Mouse (Mus musculus) left cerebral cortex, postnatal 10 days (tissue): ENCODE measurements around the gene Magi2. TPM values are rescaled to one million over a fixed set of nuclear protein-coding genes. Genes with fewer than 3 reads are reported as not detected.
"Not testable (repeated sequence)": the region's sequence is repeated elsewhere in the genome, so short reads cannot be mapped to it uniquely, and the experiment has no call there.

ENCODE experiments used
- DNase-seq, 2 experiments: peaks; one replicate each; pipeline ENCODE4 v3.0.0; 2021 to 2022; ENCODE audit warnings: low spot score in 2 of 2, mixed read lengths in 1 of 2; ENCODE audit errors: extremely low spot score in 1 of 2
- intact Hi-C: fragments of 180-260 bp; cut with DNase I; formaldehyde crosslinking; loops from one replicate; pipeline ENCODE4 v1.15.1; 2025
- total RNA-seq, 2 experiments: library from RNA; stranded (reverse); gene quantifications; 2 replicates each; pipeline ENCODE4 v1.2.3; 2021

Gene Magi2
- total RNA-seq, 2 experiments from 2014 or later = 89.5 to 96.4 TPM

DNA sequence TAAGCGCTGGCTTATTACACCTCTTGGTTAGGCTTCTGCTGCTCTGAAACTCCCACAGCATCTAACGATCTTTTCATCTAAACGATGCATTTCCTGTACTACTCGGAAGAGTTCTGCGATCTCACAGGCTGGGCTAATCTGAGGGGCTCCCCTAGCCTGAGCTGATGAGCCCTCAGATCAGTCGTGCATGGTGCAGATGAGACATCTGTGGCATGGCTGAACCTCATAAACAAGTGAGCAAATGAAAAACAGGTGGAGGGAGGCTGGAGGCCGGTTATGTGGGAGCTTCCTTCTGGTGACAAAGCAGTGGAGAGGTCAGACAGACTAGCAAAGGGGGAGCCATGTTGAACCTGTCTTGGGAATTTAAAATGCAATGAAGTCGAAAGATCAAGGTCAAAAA is 1270.1 kb downstream of the Magi2 start:
- intact Hi-C loops = no loop called here
- no peak for DNase-seq

DNA sequence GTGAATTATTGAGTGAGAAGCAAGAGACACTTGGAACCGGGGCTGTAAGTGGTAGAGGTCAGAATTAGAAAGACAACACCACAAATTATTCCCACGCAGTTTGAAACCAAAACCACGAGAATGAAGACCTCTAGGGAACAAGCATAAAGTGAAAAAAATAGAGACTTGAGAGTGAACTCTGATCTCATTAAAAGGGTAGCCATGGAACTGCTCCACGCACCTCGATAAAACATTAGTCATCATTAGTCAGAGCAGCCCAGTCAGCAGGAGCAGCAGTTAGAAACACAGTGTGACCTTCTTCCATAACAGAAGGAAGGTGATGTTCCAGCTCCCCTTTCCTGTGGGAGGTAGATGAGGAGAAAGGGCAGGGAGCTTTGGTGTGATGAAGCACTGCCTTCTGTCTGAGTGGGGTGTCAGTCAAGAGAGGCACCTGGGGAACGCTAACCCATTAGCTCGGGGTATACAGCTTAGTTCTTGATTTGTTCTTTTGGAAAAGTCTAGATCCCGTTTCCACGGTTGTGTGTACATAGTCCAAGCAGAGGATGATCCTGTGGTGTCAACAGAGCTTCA is 1272.3 kb downstream of the Magi2 start:
- intact Hi-C loops = no loop called here

DNA sequence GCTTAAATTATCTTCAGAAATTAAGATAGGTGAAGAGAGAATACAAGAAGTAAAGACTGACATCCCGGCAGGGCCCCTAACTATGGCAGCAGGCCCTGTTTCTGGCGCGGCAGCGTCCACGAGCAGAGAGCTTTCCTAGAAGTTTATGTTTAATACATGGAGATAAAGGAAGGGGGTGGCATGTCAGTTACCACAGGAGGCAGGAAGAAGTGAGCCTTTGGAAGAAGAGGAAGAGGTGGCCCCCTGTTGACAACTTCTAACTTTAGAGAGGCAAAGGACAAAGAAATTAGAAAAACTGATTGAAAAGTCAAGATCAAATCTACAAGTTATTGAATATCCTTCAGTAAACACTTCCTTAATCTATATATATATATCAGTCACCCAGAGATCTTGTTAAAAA is 1281.8 kb downstream of the Magi2 start:
- no peak for DNase-seq
- intact Hi-C loops = no loop called here

More for the DNA sequence above, 1272.3 kb downstream of the Magi2 start:
- DNase-seq = no peak

DNA sequence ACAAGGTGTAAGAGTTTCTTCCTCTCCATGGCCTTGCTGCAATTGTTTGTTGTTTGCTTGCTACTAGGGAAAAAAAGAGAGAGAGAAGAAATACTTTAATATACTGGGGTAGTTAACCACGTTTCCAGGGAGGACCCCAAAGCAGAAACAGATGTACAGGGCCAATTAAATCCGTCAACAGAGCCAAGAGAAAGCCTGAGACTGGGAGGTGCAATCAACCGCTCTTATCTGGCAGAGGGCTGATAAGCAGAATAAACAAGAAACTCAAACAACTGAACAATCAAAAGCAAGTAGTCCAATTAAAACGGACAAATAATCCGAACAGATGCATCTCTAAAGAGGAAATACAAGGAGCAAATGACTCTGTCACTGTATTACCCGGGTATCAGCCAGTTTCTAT is 1282.8 kb downstream of the Magi2 start:
- DNase-seq = no peak
- intact Hi-C loops = no loop called here

DNA sequence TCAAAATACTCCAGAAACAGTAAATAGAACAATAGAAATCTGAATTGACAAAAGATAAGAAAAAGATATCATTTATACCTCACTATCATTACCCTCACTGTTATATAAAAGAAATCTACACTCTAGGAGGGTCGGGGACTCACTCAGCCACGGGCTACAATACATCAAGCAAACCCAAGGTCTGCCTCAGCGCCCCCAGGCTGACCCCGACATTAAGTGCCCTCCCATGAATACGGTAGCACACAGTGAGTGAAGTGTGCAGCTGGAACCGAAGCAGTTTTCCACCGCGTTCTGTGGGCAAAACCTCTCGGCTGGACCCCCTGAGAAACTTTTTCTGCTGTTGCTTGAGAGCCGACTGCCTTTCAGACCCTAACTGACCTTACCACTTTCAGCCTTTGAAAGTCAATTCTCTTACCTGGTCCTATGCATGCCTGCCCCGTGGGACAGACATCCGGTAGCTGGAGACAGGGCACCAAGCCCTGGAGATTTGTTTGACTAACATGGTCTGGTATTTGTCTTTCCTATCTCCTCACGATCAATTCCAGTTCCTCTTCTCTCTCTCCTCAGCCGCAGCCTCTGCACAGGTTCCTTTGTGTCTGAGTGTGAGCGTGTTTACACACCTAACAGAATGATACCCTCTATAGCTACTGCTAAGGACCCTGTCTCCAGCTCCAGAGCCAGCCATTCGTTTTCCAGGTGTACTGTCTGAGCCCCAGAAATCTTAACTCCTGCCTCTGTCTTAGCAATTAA is 1285.7 kb downstream of the Magi2 start:
- intact Hi-C loops = no loop called here
- no peak for DNase-seq

DNA sequence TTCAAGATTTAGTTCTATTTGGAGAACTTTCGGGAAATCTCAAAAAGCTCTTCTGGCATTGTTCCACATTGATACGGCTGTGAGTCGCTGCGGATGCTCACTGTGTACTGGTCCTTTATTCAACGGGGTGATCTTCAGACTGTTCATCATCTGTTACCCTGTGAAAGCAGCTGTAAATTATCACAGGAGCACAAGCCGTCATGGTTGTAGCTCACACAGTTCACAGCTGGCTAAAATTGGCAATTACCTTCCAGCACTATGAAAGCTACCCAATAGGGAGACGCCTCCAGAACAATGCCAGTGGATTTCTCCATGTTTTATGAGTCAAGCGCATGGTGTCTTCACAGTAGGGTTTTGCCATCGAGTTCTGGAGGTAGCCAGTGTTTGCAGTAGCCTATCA is 1294.8 kb downstream of the Magi2 start:
- intact Hi-C loops = no loop called here
- DNase-seq = no peak

DNA sequence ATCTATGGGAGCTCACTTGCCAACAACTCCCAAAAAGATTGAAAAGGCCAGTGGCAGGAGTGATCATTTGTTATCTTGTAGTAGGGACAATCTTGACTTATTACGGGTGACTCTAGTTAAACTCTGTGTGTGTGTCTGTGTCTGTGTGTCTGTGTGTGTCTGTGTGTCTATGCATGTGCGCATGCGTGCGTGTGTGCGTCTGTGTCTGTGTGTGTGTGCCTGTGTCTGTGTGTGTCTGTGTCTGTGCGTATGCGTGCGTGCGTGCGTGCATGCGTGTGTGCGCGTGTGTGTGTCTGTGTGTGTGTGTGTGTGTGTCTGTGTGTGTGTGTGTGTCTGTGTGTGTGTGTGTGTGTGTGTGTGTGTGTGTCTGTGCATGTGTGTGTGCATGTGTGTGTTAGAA is 1295.2 kb downstream of the Magi2 start:
- intact Hi-C loops = no loop called here
- no peak for DNase-seq

DNA sequence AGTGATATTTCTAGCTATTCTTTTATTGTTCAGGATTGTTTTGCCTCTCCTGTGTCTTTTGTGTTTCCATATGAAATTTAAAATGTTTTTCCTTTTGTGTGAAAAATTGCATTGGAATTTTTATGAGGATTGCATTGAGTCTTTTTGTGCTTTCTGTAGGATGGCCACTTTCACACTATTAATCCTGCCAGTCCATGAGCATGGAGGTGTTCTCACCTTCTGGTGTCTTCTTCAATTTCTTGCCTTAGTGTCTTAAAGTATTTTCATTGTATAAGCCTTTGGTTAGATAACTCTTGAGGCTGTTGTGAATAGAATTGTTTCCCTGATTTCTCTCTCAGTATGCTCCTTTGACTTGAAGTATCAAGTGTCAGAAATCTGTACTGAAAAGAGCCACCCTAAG is 1296.9 kb downstream of the Magi2 start:
- intact Hi-C loops = no loop called here
- no peak for DNase-seq

DNA sequence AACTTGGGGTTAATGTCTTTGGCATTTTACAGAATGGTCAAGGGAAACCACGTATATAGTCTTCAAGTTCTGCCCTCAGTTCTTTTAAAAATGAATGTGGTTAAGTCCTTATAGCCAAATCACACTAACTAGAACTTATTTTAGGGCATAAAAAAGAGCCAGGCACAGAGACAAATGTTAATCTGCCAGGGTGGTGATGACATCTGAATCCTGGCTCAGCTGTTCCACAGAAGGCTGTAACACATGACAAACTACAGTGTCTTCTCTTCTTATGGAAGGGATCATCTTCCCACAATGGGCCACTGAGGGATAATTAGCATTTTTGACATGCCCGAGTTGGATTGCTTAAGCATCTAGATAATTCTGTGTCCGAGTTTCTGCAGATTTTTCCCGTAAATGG is 1299.8 kb downstream of the Magi2 start:
- intact Hi-C loops, DNase-seq: not testable (repeated sequence)

DNA sequence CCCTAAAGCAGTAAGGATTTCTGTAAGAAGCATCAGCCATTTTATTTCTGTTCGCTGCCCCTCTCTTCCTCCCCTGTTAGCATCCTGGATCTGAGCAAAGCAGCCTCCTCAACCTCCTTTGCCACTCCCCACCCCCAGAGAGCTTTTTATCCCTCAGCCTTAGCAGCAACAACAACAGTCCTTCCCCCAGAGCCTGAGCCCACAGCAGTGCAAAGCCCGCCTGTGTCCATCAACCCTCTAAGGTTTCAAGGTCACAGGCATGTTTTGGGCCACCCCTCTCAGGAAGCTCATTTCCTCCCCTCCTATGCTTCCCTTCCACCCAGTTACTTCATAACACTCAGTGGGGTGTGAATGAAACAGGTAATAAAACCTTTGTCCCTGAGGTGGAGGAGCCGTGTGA is 1309.7 kb downstream of the Magi2 start:
- no peak for DNase-seq
- intact Hi-C loops = no loop called here

DNA sequence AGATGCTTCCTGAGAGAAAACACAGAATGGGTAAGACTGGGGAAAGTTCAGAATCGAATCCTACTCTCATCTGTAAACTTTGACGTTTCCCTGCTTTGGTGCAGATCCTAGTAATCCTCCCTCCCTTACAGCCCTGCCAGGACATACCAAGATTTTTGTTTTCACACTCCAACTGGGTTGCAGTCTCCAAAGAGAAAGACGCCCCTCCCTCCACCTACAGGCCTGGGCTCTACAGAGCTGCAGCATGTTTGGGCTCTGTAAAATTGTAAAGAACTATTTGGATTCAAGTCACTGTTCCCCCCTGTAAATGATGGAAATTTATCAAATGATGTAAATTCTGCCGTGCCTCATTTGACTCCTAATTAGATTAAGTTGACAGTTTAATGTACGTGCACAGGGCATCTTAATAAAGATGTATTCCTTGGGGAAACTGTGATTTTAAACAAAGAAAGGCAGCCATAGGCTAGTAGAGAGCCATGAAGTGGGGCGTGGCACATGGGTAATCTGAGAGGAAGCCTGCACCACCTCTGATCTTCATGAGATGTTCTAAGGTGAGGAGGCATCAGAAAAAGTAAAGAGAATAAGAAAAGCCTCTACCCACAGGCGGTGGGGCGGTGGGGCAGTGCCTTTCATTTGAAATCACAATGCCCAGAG is 1310.7 kb downstream of the Magi2 start:
- intact Hi-C loops = no loop called here
- DNase-seq = no peak

DNA sequence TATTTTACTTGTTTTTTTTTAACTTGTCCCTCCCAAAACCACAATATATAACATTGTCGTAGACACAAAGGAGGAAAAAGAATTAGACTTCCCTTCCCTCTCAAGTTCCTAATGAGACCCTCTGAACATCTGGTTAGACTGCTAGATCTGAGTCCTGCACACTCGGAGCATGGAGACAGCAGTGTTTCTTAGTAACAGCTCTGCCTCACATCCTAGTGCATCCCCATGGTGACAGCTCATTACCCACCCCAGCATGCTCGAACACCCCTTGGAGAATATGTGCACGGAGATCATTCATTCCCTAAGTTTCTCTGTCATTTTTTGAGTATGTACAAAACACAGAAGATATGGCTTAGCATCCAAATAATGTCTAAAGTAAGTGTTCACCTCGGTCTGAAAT is 1317.5 kb downstream of the Magi2 start:
- intact Hi-C loops = no loop called here
- DNase-seq = no peak

DNA sequence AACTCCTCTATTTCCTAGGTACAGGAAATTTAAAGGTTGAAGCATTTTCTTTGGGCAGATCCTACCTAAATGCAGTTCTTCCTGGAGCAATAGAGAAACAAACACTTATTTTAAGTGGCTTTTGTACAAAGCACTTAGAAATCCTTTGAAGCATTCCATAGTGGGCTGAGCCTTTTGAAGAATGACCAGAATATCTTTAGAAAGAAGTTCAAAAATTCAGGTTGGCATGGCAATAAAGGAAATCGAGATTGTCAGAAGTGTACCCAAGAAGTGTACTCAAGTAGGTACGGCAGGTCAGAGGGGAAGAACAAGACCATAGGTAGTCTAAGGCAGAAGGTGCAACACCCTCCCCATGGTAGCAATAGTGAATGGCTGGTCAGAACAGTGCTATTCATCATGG is 1332.5 kb downstream of the Magi2 start:
- DNase-seq = no peak
- intact Hi-C loops = no loop called here

DNA sequence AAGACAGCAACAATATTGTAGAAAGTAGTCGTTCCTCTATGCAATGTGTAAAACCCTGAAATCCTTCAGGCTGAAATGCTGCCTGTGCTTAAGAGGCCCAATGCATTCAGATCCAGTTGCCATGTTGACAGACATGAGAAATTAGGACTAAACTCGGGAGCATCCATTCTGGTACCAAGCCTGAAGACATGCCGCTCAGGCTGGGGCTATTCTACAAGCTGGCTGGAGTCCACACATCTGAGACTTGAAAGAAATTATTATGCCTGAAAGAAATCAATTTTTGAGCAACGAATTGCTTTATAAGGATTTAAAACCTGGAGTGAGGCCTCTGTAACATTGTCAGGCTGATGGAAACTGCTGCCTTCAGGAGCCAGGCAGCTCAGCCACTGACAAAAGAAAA is 1333.0 kb downstream of the Magi2 start:
- intact Hi-C loops = no loop called here

DNA sequence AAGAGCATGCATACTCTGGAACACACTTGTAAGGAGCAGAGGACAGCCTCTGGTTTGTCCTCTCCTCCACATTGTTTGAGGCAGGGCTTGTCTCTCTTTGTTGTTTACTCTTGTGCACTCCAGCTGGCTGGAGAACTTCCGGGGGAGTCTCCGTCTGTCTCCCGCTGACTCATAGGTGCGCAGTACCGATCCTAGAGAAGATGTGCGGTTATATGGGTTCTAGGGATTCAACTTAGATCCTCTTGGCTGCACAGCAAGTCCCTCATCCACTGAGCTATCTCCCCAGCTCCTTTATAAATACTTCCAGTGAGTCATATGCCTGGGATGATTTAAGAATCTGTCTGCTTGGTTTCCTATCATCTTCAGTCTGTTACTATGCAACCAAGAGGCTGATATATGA is 1341.6 kb downstream of the Magi2 start:
- DNase-seq = peak; percentile 31 to 50
- intact Hi-C loops = no loop called here

More for the DNA sequence above, 1333.0 kb downstream of the Magi2 start:
- DNase-seq = no peak

DNA sequence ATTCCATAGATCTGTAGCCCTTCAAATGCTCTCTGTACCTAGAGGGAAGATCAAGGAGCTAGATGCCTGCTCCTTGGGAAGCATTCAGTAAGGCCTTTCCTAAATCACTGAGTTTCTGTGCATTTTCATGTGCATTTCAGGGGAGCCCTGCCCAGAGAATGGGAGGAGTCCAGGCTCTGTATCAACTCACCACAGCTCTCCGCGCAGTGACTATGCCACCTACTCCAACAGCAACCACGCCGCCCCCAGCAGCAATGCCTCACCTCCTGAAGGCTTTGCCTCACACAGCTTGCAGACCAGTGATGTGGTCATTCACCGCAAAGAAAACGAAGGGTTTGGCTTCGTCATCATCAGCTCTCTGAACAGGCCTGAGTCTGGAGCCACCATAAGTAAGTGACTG is 1342.1 kb downstream of the Magi2 start:
- intact Hi-C loops = no loop called here
- DNase-seq = no peak

DNA sequence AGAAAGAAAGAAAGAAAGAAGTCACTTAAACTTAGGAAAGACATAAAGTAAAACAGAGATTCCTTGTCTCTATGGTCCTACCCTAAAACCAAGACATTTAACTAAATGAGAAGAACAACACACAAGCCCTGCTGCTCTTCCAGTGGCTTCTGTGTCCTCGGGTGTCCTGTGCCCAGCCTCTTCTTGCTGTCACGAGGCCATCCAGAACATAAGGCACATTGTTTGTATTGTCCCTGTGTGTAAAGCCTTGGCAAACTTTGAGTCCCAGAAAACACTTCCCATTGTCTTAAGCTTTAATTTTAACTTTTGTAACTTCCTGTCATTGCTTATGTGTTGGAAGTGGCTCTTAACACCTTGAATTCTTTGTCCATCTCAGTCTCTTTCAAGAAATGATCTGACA is 1348.0 kb downstream of the Magi2 start:
- DNase-seq = no peak
- intact Hi-C loops = no loop called here

DNA sequence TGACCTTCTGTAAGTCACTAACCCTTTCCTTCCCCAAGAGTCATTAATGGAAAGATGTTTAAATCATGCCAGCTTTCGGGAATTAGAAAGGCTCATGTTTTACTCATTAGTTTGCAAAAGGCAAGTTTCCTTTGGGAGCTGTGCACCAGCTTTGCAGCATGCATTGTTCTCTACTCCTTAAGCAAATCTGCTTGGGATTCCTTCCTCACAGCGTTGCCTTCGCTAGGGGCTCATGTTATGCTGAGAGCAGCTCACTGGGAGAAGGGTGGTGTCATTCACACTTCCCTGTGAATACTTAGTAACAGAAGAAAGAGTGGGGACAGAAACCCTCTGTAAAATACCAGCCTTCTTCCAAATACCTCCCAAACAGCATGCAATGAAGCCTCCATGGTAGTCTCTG is 1349.0 kb downstream of the Magi2 start:
- no peak for DNase-seq
- intact Hi-C loops = no loop called here

DNA sequence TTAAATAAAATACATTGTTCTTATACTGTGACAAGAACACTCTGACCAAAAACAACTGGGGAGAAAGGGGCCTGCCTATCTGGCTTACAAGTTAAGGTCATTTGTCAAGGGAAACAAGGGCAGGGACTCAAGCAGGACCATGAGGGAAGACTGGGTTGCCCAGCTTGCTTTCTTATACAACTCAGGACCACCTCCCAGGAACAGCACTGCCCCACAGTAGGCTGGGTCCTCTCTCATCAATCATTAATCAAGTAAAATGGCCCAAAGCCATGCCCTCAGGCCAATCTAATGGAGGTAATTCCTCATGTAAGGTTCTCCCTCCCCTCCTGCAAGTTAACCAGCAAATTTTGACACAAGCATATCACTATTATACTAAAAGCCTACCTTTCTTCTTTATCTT is 1349.4 kb downstream of the Magi2 start:
- intact Hi-C loops = no loop called here
- no peak for DNase-seq

DNA sequence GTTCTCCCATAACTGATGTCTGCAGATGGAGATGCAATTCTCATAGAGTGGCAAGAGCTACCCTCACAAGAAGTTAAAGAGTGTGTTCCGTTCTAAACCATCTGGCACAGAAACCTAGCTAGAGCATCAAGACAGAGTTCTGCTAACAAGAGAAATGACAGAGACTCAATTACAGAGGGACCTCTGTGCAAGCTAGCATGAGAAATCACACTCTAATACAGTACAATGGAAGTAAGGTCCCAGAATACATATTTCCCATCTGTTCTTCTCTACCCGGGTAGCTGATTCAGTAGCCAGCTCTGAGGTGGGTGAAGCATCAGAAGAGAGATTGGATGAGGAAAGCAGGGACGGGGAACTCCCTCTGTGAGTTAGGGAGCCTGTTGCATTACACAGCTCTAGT is 1351.8 kb downstream of the Magi2 start:
- DNase-seq = peak in 1 of 2 experiments; percentile 21
- intact Hi-C loops = no loop called here
